Mouse (Mus musculus) gastrocnemius, postnatal 10 days (tissue): ENCODE results near the gene Gm20388. TPM values are rescaled to one million over a fixed set of nuclear protein-coding genes. Genes with fewer than 3 reads are reported as not detected.

Experiments used
- DNase-seq: peaks from one replicate; pipeline ENCODE4 v3.0.0; 2021; ENCODE audit warnings: mixed read lengths
- total RNA-seq, 2 experiments: library from RNA; stranded (reverse); gene quantifications; 2 replicates each; pipeline ENCODE4 v1.2.3; 2021

The Gm20388 gene
- total RNA-seq, 2 experiments from 2014 or later: 2.9 to 6.0 TPM

GRCm38 (mm10) chr8:120416522-120417394 lies 506.1 kb downstream of the Gm20388 start:
- DNase-seq: peak; percentile 76

- DNase-seq: no peak
Observed at GRCm38 (mm10) chr8:120418188-120418587, 507.5 kb downstream of the Gm20388 start.

DNA sequence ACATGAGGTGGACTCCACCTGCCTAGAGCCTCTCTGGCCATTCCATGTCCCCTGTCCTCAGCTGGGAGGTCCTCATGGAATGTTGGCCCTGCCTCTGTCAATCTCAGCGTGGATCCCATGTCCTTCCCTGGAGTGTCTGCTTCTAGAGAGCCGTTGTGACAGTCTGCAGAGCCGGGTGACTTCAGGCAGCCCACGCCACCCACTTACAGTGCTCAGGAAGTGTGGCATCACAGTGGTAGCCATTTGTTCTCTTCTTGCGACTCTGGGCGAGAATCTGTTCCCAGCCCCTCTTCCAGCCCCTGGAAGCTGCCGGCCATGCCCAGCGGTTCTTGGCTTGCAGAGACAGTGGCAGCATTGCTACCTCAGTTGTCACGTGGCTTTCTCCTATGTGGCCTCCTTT lies 509.0 kb downstream of the Gm20388 start:
- no peak for DNase-seq

DNA sequence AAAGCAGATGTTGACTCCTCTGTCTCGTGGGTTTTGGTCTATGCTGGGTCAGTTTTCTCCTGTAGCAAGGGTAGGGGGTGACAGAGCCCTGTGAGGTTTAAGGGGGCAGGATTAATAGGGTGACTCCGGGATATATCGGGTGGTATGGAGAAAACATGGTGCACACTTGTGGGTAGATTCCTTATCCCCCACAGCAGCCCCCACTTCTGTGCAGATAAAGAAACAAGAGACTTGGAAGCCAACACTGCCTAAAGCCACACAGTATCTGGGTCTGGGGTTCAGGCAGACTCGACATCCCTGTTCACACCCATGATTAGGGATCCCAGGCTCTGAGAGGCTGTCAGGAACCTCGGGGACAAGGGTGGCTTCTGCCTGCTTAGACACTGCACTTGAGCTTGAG lies 509.6 kb downstream of the Gm20388 start:
- no peak for DNase-seq

DNA sequence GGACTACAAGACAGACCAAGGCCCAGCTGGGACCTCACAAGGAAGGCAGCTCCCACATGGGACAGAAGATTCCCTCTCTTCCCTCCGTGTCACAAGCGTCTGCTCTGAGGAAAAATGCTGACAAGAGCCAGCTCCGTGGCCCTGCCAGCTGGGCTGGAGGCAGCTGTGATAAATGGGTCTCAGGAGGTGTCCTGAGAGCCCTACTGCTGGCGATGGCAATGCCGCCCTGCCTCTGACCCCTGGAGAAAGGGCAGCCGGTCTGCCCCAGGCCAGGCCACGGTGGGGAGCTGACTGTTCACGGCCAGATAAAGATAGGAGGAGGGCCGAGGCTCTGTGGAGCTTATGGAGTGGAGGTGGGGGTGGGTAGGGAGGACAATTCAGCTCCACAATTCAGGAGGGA lies 511.0 kb downstream of the Gm20388 start:
- peak; percentile 54 for DNase-seq

- DNase-seq: no peak
Observed at GRCm38 (mm10) chr8:120422236-120422635, 511.6 kb downstream of the Gm20388 start.

- no peak for DNase-seq
Observed at GRCm38 (mm10) chr8:120423576-120423975, 512.9 kb downstream of the Gm20388 start.

- DNase-seq: no peak
Observed at GRCm38 (mm10) chr8:120424829-120425198, 514.2 kb downstream of the Gm20388 start.

GRCm38 (mm10) chr8:120425199-120425941 lies 514.7 kb downstream of the Gm20388 start:
- DNase-seq: no peak

- no peak for DNase-seq
Observed at GRCm38 (mm10) chr8:120426105-120426504, 515.5 kb downstream of the Gm20388 start.

DNA sequence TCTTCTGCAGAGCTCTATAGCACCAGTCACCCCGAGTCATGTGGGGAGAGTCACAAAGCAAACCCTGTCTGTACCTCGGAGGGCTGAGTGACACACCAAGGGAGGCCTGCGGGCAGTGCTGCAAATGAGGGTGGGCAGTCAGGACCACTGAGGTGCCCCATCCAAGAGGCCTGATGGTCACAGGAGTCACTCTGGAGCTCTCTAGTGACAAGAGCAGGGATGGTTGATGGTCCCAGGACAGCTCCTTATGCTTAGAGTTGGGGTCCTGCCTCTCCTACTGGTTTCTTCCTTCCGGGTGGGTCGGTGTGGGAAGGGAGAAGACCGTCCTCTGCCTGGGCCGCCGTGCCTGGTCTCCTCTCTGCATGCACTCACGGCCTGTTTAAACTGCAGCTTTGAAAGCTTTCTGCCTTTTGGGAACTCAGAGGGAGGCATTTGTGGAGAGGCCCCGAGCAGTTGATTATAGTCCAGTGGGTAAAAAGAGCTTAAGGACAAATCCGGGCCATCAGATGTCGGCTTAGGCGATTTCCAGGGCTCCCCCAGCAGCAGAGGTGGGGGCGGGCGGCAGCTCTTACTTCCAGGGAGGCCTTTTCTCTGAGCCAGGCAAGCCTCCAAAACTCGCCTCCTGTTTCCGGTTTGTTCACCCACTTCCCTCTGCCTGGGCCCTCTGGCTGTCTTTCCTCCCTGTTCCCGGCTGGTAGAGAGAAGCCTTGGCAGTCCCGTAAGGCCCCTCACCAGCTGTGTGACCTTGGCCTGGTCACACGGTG lies 516.2 kb downstream of the Gm20388 start:
- peak; percentile 65 for DNase-seq

GRCm38 (mm10) chr8:120428492-120428891 lies 517.9 kb downstream of the Gm20388 start:
- no peak for DNase-seq

- no peak for DNase-seq
Observed at GRCm38 (mm10) chr8:120429116-120429515, 518.5 kb downstream of the Gm20388 start.

DNA sequence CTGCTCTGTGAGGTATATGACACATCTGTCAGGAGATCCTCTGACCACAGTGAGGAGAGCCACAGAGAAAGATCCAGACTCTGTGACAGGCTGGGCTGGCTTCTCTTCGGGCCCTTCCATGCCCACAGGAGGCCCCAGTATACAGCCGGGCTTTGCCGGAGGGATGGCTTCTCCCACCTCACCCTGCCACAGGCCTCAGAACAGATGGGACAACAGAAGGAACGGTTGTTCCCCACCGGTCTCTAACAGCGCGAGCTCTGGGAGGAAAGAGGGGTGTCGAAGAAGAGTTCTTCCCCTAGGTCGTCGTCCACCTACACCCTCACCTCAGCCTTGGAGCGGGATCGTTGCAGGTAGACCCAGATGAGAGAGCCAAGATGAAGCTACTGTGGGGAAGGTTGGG lies 520.4 kb downstream of the Gm20388 start:
- no peak for DNase-seq

DNA sequence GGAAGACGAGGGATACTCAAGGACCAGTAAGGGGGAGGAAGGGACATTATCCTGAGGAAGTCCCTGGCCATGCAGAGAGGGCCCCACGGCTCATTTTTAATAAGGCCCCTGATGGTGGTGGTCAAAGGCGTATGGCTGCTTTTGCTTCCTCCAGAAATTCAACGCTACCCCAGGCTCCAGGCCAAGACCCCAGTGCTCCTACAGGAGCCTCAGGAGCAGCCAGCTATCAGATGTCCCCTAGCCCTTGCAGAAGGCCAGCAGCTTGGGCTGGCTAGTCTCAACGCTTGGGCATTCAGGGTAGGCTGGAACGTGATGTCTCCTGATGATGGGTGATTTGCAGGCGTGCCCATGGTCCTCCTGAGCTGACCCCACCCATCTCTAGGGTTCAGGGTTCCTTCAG lies 521.8 kb downstream of the Gm20388 start:
- no peak for DNase-seq

GRCm38 (mm10) chr8:120433143-120433542 lies 522.5 kb downstream of the Gm20388 start:
- no peak for DNase-seq

DNA sequence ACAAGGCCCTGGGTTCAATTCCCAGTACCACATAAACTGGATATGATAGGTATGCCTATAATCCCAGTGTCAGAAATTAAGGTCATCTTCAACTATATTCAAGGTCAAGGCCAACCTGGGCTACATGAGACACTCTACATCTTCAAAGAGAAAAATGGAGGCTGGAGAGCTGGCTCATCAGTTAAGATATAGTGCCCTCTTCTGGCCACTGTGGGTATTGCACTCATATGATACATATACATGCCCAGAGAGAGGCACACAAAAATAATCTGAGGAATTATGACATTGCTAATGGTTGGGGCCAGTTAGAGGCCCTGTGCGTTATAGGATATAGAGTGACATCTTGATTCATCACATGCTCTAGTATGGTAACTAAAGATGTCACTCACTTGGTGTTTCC lies 523.1 kb downstream of the Gm20388 start:
- DNase-seq: no peak

DNA sequence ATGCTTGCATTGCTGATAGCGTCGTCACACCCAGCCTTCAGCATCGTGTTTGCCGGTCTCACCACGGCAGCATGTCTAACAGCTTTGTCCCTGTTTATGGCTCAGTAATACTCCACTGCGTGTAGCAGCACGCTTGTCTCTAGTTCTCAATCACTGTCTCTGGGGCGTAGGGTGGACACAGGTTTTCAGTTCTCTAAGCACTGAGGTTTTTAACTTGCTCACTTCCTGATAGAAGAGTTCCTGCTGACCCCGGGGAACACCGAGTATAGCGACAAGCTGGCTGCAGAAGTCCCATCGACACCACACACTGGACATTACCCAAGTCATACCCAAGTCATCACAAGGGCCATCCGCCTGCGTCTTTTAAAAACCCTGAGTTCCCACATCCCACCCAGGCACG lies 525.1 kb downstream of the Gm20388 start:
- DNase-seq: no peak

DNA sequence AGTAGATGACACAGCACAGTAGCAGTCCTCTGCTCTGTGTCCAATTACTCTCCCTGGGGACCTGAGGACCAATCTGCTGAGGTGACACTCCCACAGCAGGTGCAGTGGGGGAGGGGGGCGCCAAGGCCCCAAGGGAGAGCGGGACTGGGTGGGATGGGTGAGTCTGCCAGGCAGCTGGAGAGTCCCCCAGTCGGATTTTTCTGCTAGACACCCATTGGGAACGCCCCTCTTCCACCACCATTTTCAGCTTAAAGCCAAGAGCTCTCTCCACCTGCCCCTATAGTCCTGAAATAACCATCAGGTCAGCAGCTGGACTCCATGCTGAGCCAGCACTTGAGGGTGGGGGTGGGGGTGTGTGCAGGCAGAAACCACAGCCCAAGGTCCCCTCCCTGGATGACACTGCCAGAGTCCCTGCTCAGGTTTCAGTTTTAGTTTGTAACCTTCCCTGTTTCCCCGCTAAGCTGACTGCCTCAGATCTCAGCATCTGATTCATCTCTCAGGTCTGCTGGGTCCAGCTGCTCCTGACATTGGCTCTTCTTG lies 525.9 kb downstream of the Gm20388 start:
- no peak for DNase-seq

GRCm38 (mm10) chr8:120437207-120437606 lies 526.6 kb downstream of the Gm20388 start:
- no peak for DNase-seq

DNA sequence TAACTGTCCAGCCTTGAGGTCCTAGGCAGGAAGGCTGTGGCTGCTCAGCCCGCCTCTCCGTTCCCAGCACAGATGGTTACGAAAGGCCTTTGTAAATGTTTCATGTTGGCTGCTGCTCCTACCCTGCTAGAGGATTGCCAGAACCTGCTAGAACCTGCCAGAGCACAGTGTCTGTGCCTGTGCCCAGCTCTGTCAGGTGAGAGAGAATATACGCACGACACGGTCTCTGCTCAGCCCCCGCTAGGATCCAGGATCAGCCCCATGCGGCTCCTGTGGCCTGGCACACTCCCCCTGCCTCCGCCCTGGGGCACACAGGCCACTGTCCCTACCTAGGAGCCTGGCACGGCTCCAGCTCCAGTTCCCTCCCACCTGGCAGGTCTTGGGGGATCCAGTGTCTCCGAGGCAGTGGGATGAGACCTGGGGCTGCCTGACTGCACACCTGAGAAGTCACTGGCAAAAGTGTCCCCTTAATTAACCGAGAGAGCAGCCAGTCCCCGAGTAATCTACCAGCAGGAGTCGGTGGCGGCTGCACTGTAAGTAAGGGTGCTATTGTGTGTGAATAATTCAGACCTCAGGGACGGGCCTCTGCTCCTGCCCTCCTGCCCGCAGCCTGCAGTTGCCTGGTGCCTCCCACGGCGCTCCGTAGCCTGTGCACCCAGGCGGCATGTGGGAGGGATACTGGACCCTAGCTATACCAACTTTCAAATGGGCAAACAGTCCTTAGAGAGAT lies 527.2 kb downstream of the Gm20388 start:
- no peak for DNase-seq

DNA sequence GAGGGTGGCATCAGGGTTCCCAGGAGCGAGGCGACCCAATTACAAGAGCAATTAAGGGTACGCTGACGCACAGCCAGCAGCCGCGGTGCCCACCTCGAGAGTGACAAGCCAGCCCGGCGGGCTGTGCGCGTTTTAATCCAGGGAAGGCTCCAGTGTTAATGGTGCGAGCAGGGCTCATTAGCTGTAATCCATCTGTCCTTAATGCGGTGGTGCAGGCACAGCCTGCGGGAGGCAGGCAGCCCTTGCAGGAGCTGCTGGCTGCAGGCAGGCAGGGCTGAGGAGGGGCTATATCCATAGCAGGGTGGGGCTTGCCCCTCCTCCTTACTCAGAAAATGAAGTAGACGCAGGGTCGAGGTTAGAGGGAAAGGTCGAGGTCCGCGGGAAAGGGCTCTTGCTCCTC lies 528.7 kb downstream of the Gm20388 start:
- no peak for DNase-seq
